Mouse (Mus musculus): Measurements from ENCODE around the gene Tmem95. TPM values are rescaled to one million over a fixed set of nuclear protein-coding genes. Genes with fewer than 3 reads are reported as not detected.

Tmem95 gene
- polyA plus RNA-seq (2015; fragmentation: Nextera tagmentation; extraction: Ambion mirVana) = not detected in 2 replicates

DNA sequence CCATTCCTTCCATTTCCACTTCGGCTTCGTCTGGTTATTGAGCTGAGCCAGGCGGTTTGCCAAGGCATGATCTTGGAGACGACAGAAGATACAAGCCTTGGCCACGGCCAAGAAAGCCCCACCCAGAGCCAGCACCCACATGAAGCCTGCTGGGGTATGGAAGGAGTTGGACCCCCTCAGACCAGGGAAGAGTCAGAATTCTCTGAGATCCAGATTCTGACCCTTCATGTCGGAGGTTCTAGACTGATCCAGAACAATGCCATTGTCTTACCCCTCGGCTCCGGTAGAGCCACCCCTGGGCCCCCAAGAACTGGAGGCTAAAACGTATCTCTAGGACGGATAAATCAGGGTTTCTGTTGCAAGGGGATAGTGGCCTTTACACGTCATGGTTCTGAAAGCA lies at the start of gene Tmem95:
TSS of gene Tmem95 (minus strand) at position 141 of the 400 bp plus-strand sequence.
- Histone ChIP-seq H3K4me2 (peak within 1 kb of the TSS; percentile 29), H3K27me3 (peaks cover 9% of the 10 kb centered on the region; the same call in 1 of the 2 replicates), H3K36me3 (no peaks in the 10 kb centered on the region), H3K9me3 (no peaks in the 10 kb centered on the region), H3K27ac (replicated peaks) (no peak within 1 kb of the TSS), H3K9ac (no peak within 1 kb of the TSS), H3K4me3 (no peak within 1 kb of the TSS), H3K4me1 (replicated peaks) (peaks cover 24% of the 10 kb centered on the region; the same call in 1 of the 2 replicates)
- 88% methylated on average over 11 of the region's 11 CpGs for WGBS
- no peak for ATAC-seq (ENCODE audit: low FRiP score, low read depth)

DNA sequence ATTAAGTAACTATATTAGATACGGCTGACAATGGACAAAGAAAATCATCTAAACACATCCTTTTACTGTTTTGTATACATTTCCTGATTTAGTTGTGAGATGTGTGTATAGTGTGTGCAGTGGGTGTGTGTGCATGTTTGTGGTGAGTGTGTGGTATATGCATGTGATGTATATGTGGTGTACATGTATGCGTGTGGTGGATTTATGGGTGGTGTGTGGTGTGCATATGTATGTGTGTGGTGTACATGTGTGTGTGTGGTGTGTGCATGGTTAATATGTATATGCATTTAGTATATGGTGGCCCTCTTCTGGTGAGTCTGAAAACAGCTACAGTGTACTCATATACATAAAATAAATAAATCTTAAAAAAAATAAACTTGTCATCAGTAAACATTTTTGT lies 49.7 kb upstream of the Tmem95 start:
- Histone ChIP-seq H3K9me3 (no peaks in the 10 kb centered on the region), H3K9ac (no peak overlapping the region), H3K4me1 (replicated peaks) (peaks cover 5% of the 10 kb centered on the region), H3K27me3 (no peaks in the 10 kb centered on the region), H3K4me3 (no peak overlapping the region), H3K27ac (replicated peaks) (no peak overlapping the region), H3K36me3 (no peaks in the 10 kb centered on the region), H3K4me2 (no peak overlapping the region)
- WGBS = 98% methylated on average over 2 of the region's 2 CpGs
- no peak for ATAC-seq (ENCODE audit: low FRiP score, low read depth)

DNA sequence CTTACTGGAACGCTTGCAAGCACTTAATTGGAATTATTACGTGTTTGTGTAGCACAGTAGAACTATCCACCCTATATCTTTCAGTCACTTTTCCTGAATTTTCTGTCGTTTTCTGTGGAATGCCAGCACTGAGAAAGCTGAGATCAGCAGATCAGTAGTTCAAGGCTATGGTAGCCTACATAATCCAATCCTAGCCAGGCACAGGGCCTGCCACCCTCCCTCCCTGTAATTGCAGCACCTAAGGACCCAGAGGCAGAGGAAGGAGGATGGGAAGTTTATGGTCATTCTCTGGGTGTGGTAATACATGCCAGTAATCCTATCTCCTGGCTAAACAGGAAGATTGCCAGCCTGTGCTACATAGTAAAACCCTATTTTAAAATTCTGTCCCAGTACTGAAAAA lies 45.0 kb upstream of the Tmem95 start:
- peak overlapping the region; percentile 93; the same call in 1 of the 2 replicates for H3K27ac ChIP-seq (replicated peaks)
- H3K4me2 ChIP-seq = peak overlapping the region; percentile 93
- ATAC-seq (ENCODE audit: low FRiP score, low read depth) = no peak

DNA sequence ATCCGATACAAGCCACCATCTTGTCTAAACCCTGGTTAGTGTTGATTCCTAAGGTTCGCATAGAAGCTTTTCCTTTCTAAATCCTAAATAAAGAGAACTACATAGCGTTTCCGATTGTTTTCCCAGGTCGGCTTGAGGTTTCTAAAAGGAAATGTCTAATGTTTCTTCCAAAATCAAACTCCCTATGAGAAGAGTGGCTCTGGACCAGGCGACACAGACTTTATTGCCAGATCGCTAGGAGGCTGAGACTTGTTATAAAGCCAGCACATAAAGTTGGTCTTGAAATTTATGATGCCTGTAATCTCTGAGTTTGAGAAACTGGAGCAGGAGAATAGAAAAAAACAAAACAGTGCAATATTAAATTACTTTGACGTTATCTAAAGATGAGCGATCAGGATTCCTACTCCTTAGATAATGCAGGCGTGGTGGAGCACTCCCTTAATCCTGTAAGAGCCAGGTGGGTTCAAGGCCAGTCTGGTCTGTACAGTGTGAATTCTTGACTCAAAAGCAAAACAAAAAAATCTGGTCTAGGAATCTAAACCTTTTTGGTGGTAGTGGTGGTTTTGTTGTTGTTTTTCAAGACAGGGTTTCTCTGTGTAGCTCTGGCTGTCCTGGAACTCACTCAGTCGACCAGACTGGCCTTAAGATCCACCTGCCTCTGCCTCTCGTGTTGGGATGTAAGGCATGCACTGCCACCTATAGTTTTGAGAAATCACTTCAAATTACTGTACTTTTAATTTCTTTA lies 44.4 kb upstream of the Tmem95 start:
- Histone ChIP-seq H3K4me3 (peak overlapping the region; percentile 91), H3K27me3 (no peaks in the 10 kb centered on the region), H3K9ac (peak overlapping the region; percentile 49), H3K27ac (replicated peaks) (peak overlapping the region; percentile 93), H3K36me3 (peaks cover 19% of the 10 kb centered on the region), H3K9me3 (no peaks in the 10 kb centered on the region), H3K4me1 (replicated peaks) (peaks cover 28% of the 10 kb centered on the region), H3K4me2 (peak overlapping the region; percentile 93)
- ATAC-seq (ENCODE audit: low FRiP score, low read depth) = no peak
- WGBS = 2% methylated on average over 12 of the region's 12 CpGs

More for the DNA sequence above, 45.0 kb upstream of the Tmem95 start:
- Histone ChIP-seq H3K9me3 (no peaks in the 10 kb centered on the region), H3K4me1 (replicated peaks) (peaks cover 28% of the 10 kb centered on the region), H3K9ac (no peak overlapping the region), H3K27me3 (no peaks in the 10 kb centered on the region), H3K36me3 (peaks cover 12% of the 10 kb centered on the region), H3K4me3 (no peak overlapping the region)
- 69% methylated on average over 3 of the region's 3 CpGs for WGBS

DNA sequence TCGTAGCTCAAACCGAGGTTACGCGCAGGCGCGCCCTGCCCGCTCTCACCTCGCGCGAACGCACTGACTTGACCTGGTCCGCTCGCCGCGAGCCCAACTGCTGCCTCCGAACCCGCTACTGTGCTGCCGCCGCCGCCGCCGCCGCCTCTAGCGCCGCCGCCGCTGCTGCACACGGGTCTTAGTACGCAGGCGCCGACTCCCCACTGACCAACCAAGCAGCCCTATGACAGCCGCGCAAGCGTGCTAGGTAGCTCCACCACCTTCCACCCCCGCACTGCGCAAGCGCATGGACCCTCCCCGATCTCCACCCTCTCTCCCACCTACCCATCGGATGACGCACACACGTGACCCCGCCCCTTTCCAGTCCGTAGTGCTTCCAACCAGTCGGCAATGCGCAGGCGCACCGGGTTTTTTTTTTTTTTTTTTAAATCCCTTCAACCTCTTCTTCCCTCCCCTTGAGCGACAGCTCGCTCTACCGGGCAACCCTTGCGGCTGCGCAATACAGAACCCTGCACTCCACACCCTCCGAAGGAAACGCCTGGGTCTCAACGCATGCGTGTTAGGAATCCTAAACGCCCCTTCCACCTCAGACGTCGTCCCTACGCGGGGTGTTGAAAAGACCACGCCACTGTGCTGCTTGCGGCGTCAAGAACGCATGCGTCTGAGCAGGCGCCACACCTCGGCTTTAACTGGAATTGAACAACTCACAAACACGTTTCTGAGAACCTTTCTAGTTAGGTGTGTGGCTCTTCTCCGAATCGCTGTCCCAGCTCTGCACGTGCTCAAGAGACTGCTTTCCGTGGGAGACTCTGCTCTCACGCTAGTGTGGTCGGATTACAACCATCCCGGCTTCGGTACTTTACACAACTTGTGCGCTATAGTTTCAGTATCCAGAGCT lies 43.5 kb upstream of the Tmem95 start, which contains the start of gene Eif5a:
TSS of gene Eif5a (minus strand) at position 845 of the 898 bp plus-strand sequence.
- H3K4me2 ChIP-seq = peak within 1 kb of the TSS; percentile 93
- H3K27ac ChIP-seq (replicated peaks) = peak within 1 kb of the TSS; percentile 95
- peak within 1 kb of the TSS; percentile 91 for H3K4me3 ChIP-seq
- H3K9ac ChIP-seq = peak within 1 kb of the TSS; percentile 87
- ATAC-seq (ENCODE audit: low FRiP score, low read depth) = peak; percentile 97
- peaks cover 27% of the 10 kb centered on the region for H3K36me3 ChIP-seq
- WGBS = under 1% methylated on average over 75 of the region's 78 CpGs
- H3K4me1 ChIP-seq (replicated peaks) = peaks cover 28% of the 10 kb centered on the region
- H3K9me3 ChIP-seq = no peaks in the 10 kb centered on the region
- H3K27me3 ChIP-seq = no peaks in the 10 kb centered on the region

DNA sequence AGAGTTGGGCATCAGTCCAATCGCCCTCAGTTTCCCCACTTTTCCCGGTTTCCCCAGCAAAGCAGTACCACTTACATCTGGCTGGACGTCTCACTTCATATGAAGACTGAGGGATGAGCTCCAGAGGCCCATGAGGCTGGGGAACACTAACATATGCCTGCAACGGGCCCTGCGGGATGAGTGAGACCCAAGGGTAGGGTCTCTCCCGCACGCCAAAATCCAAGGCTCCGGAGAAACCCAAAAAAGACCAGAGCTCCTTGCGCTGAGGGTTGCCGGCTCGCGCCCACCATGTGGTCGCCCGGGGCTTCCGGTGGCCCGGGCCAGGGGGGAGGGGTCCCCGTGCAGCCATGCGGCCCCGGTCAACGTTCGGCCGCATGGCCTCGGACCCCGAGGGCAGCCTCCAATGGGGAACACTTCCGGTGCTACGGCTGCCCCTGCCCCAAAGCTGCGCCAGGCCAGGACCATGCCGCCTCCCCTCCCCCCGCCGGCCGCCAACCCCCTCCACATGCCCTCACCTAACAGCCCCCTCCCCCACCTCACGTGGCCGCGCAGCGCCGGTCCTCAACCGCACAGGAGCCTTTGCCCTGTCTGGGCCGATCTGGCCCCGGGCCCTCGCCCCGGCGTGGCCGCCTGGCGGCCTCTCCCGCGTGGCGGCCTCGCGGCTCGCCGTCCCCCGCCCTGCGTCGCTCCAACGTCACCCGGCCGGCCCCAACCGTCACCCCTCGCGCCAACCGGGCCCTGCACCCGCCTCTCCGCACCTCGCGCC lies 42.6 kb upstream of the Tmem95 start:
- under 1% methylated on average over 49 of the region's 65 CpGs for WGBS
- Histone ChIP-seq H3K36me3 (peaks cover 35% of the 10 kb centered on the region), H3K27ac (replicated peaks) (peak overlapping the region; percentile 95), H3K4me1 (replicated peaks) (peaks cover 33% of the 10 kb centered on the region), H3K9me3 (no peaks in the 10 kb centered on the region), H3K4me2 (peak overlapping the region; percentile 93), H3K9ac (peak overlapping the region; percentile 87), H3K27me3 (no peaks in the 10 kb centered on the region), H3K4me3 (peak overlapping the region; percentile 91)
- ATAC-seq (ENCODE audit: low FRiP score, low read depth) = peak; percentile 25

DNA sequence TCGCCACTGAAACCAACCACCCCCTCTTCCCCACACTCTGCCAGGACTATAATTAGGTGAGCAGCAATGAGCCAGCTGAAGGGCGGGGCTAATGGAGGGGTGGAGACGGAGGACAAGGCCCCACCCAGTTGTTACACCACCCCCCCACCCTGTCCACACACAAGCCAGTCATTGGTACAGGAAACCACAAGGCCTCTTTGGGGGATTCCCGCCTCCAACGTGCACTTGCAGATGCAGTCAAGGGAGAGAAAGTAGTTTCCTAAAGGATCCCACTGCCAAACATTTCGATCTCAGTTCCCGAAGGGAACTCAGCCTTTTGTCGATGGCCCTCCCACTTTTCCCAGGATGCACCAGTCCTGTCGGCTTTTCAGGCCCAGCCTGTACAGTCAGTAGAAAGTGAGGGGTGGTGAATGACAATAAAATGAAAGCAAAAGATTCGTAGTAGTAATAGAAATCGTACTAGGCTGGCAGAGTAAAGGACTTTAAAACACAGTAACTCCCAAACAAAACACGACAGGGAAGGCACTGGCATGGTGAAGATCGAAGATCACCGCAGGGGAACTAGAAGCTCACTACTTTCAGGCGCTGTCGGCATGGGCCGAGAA lies 41.9 kb upstream of the Tmem95 start:
- peaks cover 40% of the 10 kb centered on the region for H3K4me1 ChIP-seq (replicated peaks)
- ATAC-seq (ENCODE audit: low FRiP score, low read depth) = no peak
- peaks cover 41% of the 10 kb centered on the region for H3K36me3 ChIP-seq
- H3K27ac ChIP-seq (replicated peaks) = peak overlapping the region; percentile 95
- H3K27me3 ChIP-seq = no peaks in the 10 kb centered on the region
- peak overlapping the region; percentile 87 for H3K9ac ChIP-seq
- H3K4me3 ChIP-seq = peak overlapping the region; percentile 91
- peak overlapping the region; percentile 93 for H3K4me2 ChIP-seq
- WGBS = 2% methylated on average over 17 of the region's 17 CpGs
- H3K9me3 ChIP-seq = no peaks in the 10 kb centered on the region

DNA sequence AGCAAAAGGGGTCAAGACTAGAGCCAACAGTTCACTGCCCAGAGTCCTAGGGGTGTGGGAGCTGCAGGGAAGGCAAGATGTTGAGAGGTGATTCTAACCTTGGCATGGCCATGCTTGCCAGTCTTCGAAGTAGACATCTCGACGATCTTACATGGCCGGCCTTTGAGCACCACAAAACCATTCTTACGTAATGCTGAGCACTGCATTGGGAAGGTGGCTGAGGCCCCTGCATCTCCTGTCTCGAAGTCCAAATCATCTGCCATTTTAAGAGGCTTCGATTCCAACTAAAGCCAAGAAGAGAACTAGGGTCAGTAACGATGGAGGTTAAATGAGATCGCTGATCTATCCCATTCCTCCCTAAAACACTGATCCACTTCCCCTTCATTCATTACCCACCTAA lies 41.2 kb upstream of the Tmem95 start:
- ATAC-seq (ENCODE audit: low FRiP score, low read depth) = no peak
- Histone ChIP-seq H3K9ac (no peak overlapping the region), H3K27me3 (no peaks in the 10 kb centered on the region), H3K4me1 (replicated peaks) (peaks cover 46% of the 10 kb centered on the region), H3K27ac (replicated peaks) (no peak overlapping the region), H3K9me3 (no peaks in the 10 kb centered on the region), H3K36me3 (peaks cover 41% of the 10 kb centered on the region), H3K4me2 (peak overlapping the region; percentile 93), H3K4me3 (peak overlapping the region; percentile 91)
- 83% methylated on average over 9 of the region's 9 CpGs for WGBS

DNA sequence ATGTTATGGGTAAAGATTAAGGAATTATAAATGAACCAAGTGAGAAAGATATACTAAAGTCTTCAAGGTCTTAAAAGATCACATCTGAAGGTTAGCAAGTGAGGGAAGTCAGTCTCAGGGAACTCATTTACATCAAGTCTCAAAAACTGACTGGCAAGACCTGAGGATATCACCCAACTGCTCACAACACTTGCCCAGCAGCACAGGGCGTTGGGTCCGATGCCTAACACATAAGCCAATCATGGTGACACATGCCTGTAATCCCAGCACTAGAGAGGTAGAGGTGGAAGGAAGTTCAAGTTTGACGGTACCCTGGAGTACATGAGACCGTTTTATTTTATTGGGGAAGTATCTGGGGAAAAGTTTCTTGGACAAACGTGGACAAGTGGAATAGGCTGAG lies 40.3 kb upstream of the Tmem95 start:
- Histone ChIP-seq H3K27ac (replicated peaks) (no peak overlapping the region), H3K36me3 (peaks cover 43% of the 10 kb centered on the region), H3K27me3 (no peaks in the 10 kb centered on the region), H3K4me2 (no peak overlapping the region), H3K9ac (no peak overlapping the region), H3K4me3 (no peak overlapping the region), H3K4me1 (replicated peaks) (peaks cover 52% of the 10 kb centered on the region), H3K9me3 (no peaks in the 10 kb centered on the region)
- 91% methylated on average over 5 of the region's 5 CpGs for WGBS
- no peak for ATAC-seq (ENCODE audit: low FRiP score, low read depth)

DNA sequence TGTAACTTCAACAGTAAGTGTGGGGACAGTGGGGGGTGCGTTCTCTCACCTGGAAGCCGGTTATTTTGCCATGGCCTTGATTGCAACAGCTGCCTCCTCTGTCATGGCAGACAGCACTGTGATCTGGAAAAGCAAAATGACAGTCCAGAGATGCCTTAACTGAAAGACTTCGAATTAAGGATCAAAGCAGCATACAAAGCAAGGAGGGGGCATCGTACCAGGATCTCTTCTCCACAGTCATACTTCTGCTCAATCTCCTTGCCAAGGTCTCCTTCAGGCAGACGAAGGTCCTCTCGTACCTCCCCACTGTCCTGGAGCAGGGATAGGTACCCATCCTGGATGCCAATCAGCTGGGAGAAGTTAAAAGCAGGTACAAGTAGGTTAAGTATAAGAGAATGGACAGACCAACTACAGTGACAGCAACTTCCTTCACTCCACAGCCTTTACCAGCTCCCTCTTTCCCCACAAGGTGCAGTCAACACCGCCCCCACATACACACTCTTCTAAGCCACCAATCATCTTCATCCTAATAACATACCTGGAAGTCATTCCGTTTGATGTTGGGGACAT lies 39.6 kb upstream of the Tmem95 start:
- no peaks in the 10 kb centered on the region for H3K9me3 ChIP-seq
- no peak overlapping the region for H3K27ac ChIP-seq (replicated peaks)
- peaks cover 47% of the 10 kb centered on the region for H3K36me3 ChIP-seq
- no peak overlapping the region for H3K4me2 ChIP-seq
- WGBS = 89% methylated on average over 8 of the region's 8 CpGs
- H3K4me3 ChIP-seq = no peak overlapping the region
- peaks cover 51% of the 10 kb centered on the region for H3K4me1 ChIP-seq (replicated peaks)
- no peak for ATAC-seq (ENCODE audit: low FRiP score, low read depth)
- no peaks in the 10 kb centered on the region for H3K27me3 ChIP-seq
- H3K9ac ChIP-seq = no peak overlapping the region
